Mouse (Mus musculus): Measurements from ENCODE around the gene Klk1b9. TPM values are rescaled to one million over a fixed set of nuclear protein-coding genes. Genes with fewer than 3 reads are reported as not detected.
"Not testable (repeated sequence)": the region's sequence is repeated elsewhere in the genome, so short reads cannot be mapped to it uniquely, and the experiment has no call there.

The Klk1b9 gene
- not detected in 3 replicates for total RNA-seq (2017)

- ATAC-seq (replicated peaks; ENCODE audit: insufficient number of reproducible peaks, low FRiP score, low TSS enrichment, poor library complexity, severe bottlenecking): not testable (repeated sequence)
Observed at GRCm38 (mm10) chr7:43975761-43976160, at the start of gene Klk1b9. Gene Klk1b9 (plus strand): TSS chr7:43976061.

DNA sequence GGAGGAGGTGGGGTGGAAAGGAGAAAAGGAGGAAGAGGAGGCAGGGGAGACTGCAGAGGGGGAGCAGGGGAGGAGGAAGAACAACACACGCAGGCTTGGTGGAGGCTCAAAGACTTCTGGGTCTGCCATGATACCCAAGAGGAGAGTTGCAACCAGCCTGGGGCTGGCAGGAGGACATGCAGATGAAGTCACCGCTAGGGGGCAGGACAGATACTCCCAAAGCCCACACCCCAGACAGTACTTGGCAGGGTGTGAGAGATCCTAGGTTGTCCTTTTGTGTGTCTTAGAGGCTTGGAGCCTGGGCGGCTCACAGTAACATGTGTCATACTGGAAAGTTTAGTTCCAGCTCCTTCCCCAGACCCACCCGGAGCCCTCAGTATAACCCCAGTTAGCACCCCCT lies 47.3 kb upstream of the Klk1b9 start:
- no peak; the same call in 1 of the 2 replicates for ATAC-seq (replicated peaks; ENCODE audit: insufficient number of reproducible peaks, low FRiP score, low TSS enrichment, poor library complexity, severe bottlenecking)

GRCm38 (mm10) chr7:43932337-43932736 lies 43.5 kb upstream of the Klk1b9 start:
- no peak for ATAC-seq (replicated peaks; ENCODE audit: insufficient number of reproducible peaks, low FRiP score, low TSS enrichment, poor library complexity, severe bottlenecking)

DNA sequence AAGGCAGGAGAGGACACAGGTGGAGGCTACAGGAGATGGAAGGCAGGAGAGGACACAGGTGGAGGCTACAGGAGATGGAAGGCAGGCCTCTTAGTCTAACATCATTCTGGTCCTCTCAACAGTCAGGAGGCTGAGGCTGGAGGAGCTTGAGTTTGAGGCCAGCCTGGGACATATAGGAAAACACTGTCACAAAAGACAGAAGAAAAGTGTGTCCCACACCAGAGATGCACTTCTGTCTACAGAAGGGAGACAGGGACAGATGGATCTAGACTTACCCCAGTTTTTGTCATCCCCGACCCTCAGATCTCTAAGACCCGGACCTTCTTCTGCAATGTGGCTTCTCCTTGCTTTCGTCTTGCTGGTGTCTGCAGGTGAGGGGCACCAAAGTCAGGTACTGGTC lies 42.4 kb upstream of the Klk1b9 start, which contains the start of gene Klk15:
TSS of gene Klk15 (plus strand) at position 301 of the 400 bp plus-strand sequence.
- no peak for ATAC-seq (replicated peaks; ENCODE audit: insufficient number of reproducible peaks, low FRiP score, low TSS enrichment, poor library complexity, severe bottlenecking)

- no peak for ATAC-seq (replicated peaks; ENCODE audit: insufficient number of reproducible peaks, low FRiP score, low TSS enrichment, poor library complexity, severe bottlenecking)
Observed at GRCm38 (mm10) chr7:43934747-43935146, 41.1 kb upstream of the Klk1b9 start.

DNA sequence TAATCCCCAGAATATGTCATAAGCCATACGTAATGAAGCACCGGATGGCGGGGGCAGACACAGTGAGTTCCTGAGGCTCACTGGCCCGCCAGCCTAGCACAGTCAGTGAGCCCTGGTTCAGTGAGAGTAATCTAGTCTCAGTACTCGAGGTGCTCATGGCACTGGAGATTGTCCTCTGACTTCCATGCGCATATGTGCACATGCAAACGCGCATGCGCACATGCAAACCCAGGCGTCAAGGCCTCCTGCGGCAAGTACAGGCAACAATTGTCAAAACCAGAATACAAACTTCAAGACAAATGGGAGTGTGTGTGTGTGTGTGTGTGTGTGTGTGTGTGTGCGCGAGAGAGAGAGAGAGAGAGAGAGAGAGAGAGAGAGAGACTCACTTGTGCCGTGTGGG lies 39.3 kb upstream of the Klk1b9 start:
- ATAC-seq (replicated peaks; ENCODE audit: insufficient number of reproducible peaks, low FRiP score, low TSS enrichment, poor library complexity, severe bottlenecking): no peak

GRCm38 (mm10) chr7:43942293-43942692 lies 33.6 kb upstream of the Klk1b9 start:
- not testable (repeated sequence) for ATAC-seq (replicated peaks; ENCODE audit: insufficient number of reproducible peaks, low FRiP score, low TSS enrichment, poor library complexity, severe bottlenecking)

DNA sequence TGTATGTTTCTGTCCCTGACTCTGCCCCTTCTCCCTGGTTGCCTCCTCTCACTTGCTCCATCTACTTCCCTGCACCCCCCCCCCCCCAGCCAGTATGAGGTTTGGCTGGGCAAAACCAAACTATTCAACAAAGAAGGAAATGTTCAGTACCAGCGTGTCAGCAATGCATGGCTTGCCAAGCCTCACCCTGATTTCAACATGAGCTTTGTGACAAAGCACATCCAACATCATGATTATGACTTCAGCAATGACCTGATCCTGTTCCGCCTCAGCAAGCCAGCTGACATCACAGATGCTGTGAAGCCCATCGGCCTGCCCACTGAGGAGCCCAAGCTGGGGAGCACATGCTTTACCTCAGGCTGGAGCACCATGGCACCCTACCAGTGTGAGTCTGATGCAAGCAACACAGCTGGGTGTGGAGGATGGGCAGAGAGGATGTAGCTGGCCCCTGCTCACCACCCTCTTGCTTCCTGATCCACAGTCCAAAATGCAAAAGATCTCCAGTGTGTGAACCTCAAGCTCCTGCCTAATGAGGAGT lies 31.1 kb upstream of the Klk1b9 start:
- no peak for ATAC-seq (replicated peaks; ENCODE audit: insufficient number of reproducible peaks, low FRiP score, low TSS enrichment, poor library complexity, severe bottlenecking)

GRCm38 (mm10) chr7:43950364-43950763 lies 25.5 kb upstream of the Klk1b9 start, which contains the start of gene Klk1b8:
Gene Klk1b8 (plus strand): TSS chr7:43950664.
- ATAC-seq (replicated peaks; ENCODE audit: insufficient number of reproducible peaks, low FRiP score, low TSS enrichment, poor library complexity, severe bottlenecking): no peak

- no peak for ATAC-seq (replicated peaks; ENCODE audit: insufficient number of reproducible peaks, low FRiP score, low TSS enrichment, poor library complexity, severe bottlenecking)
Observed at GRCm38 (mm10) chr7:43952703-43953102, 23.2 kb upstream of the Klk1b9 start.

DNA sequence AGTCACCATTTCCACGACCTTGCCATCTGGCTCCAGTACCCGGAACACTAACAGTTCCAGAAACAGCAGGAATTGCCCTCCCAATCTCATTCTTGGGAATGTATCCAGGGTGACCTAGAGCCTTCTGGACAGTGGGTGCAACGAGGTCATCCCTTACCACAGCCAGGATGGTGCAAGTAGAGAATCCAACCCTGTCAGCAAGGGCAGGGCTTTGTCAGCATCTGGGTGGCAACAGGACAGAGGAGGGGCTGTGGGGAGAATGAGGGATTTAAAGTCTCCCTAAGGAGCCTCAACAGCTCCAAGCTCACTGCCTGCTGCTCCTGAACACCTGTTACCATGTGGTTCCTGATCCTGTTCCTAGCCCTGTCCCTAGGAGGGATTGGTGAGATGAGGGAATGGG lies 9.4 kb upstream of the Klk1b9 start, which contains the start of gene Klk1b1:
TSS of gene Klk1b1 (plus strand) at position 301 of the 400 bp plus-strand sequence.
- no peak for ATAC-seq (replicated peaks; ENCODE audit: insufficient number of reproducible peaks, low FRiP score, low TSS enrichment, poor library complexity, severe bottlenecking)

DNA sequence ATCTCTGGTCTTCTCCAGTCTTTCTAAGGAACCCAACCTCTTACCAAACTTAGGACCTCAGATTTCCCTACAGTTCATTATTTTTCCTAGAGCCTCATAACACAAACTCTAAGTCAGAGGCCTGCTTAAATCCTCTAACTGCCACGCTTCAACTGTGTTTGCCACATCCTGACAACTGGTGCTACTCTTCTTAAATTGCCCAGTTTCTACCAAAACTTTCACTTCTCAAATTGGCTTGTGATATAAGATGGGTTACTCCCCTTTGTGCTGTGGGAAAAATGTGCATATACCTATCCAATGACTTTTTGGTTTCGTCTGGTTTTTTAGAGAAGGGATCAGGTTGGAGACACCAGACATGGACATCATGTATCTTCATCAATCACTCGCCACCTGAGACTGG lies 8.8 kb upstream of the Klk1b9 start:
- ATAC-seq (replicated peaks; ENCODE audit: insufficient number of reproducible peaks, low FRiP score, low TSS enrichment, poor library complexity, severe bottlenecking): no peak

GRCm38 (mm10) chr7:43967612-43968011 lies 8.2 kb upstream of the Klk1b9 start:
- no peak for ATAC-seq (replicated peaks; ENCODE audit: insufficient number of reproducible peaks, low FRiP score, low TSS enrichment, poor library complexity, severe bottlenecking)

- no peak for ATAC-seq (replicated peaks; ENCODE audit: insufficient number of reproducible peaks, low FRiP score, low TSS enrichment, poor library complexity, severe bottlenecking)
Observed at GRCm38 (mm10) chr7:43985657-43986056, 9.8 kb downstream of the Klk1b9 start.

DNA sequence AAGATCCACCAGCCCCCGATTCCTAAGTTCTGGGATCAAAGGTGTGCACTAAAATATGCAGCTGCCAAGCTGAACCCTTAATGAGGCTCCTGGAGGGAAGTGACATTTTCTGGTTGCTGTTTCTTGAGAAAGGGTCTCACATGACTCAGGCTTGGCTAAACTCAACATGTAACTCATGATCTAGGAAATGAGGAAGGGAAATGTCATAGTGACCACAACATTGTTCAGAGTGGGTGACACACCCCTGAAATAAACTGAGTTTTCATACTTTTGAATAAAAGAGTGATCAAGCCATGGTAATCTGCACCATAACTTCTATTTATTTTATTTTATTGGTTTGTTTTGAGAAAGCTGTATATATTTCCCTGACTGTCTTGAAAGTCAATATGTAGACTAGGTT lies 19.0 kb downstream of the Klk1b9 start:
- not testable (repeated sequence) for ATAC-seq (replicated peaks; ENCODE audit: insufficient number of reproducible peaks, low FRiP score, low TSS enrichment, poor library complexity, severe bottlenecking)

DNA sequence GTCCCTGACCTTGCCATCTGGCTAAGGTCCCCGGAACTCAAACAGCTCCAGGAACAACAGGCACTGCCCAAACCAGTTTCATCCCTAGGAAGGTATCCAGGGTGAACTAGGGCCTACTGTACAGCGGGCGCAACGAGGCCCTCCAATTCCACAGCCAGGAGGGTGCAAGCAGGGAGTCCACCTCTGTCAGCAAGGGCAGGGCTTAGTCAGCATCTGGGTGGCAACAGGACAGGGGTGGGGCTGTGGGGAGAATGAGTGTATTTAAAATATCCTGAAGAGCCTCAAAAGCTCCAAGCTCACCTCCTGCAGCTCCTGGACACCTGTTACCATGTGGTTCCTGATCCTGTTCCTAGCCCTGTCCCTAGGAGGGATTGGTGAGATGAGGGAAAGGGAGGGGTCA lies 19.7 kb downstream of the Klk1b9 start, which contains the start of gene Klk1b11:
TSS of gene Klk1b11 (plus strand) at position 301 of the 400 bp plus-strand sequence.
- ATAC-seq (replicated peaks; ENCODE audit: insufficient number of reproducible peaks, low FRiP score, low TSS enrichment, poor library complexity, severe bottlenecking): not testable (repeated sequence)

- 0 out of 2 replicates have a peak, but pooled peaks have one; percentile 31 for ATAC-seq (replicated peaks; ENCODE audit: insufficient number of reproducible peaks, low FRiP score, low TSS enrichment, poor library complexity, severe bottlenecking)
Observed at GRCm38 (mm10) chr7:44004847-44005246, 29.0 kb downstream of the Klk1b9 start.

- ATAC-seq (replicated peaks; ENCODE audit: insufficient number of reproducible peaks, low FRiP score, low TSS enrichment, poor library complexity, severe bottlenecking): not testable (repeated sequence)
Observed at GRCm38 (mm10) chr7:44011868-44012267, 36.0 kb downstream of the Klk1b9 start, which contains the start of gene Klk1b26. Gene Klk1b26 (plus strand): TSS chr7:44012168.

DNA sequence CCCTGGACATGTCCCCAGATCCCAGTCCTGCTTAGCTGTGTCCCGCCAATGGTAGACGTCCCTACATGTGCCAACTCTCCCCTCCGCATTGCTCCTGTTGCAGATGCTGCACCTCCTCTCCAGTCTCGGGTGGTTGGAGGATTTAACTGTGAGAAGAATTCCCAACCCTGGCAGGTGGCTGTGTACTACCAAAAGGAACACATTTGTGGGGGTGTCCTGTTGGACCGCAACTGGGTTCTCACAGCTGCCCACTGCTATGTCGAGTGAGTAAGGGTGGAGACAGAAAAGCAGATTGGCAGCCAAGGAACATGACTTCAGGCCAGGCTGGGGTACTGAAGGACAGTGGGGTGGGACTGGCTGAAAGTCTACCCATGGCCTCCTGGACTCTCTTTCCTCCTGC lies 38.8 kb downstream of the Klk1b9 start:
- not testable (repeated sequence) for ATAC-seq (replicated peaks; ENCODE audit: insufficient number of reproducible peaks, low FRiP score, low TSS enrichment, poor library complexity, severe bottlenecking)

DNA sequence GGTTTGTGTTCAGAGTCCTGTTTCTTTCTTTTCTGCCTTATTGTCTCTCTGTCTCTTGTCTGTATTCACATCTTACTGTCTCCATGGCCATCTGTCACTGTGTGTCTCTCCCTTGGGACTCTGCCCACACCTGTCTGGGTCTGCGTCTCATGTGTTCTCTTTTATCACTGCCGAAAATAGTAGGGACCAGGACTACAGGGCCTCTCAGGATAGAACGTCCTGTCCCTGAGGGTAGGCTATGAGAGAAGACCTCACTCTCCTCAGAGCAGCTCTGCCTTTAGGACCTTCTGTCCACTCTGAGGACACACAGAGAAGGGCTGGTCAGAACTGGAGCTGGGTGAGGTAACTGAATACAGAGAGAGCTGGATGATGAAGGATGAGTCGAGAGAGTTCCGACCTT lies 39.2 kb downstream of the Klk1b9 start:
- ATAC-seq (replicated peaks; ENCODE audit: insufficient number of reproducible peaks, low FRiP score, low TSS enrichment, poor library complexity, severe bottlenecking): no peak
